Mouse (Mus musculus): Measurements from ENCODE around the gene Elmo3.

GRCm38 (mm10) chr8:105270101-105270915 lies 35.1 kb upstream of the Elmo3 start:
- TF ChIP-seq CTCF (IDR thresholded peaks at IDR 0.05), result no peak
- no peak for TF ChIP-seq EP300 (IDR thresholded peaks at IDR 0.05)
